Mouse (Mus musculus) urinary bladder, adult 18-20 months (tissue): ENCODE results near the gene Cntnap5a.

ENCODE experiments used
- DNase-seq, 2 experiments: peaks; one replicate each; pipeline ENCODE4 v3.0.0; 2022; ENCODE audit warnings: low spot score in 2 of 2, mixed read lengths in 2 of 2

Cntnap5a gene

DNA sequence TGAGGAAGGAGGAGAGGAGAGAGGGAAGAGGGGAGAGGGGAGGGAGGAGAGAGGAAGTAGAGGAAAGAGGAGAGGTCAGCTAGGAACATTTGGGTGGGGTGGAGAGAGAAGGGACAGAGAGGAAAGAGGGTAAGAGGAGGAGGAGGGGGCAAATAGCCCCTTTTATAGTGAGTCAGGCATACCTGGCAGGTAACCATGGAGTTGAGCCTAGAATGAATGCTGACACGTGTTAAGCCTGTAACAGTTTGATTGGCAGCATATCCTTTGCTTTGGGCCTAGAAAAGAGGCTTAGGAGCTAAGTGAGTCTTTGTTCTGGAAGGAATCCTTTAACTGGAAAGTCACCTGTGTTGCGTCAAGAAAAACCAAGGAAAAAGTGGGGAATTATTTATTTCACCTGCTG, 681.6 kb downstream of the Cntnap5a start:
- no peak for DNase-seq

- DNase-seq: no peak
Observed at GRCm38 (mm10) chr1:116366806-116367205, 682.2 kb downstream of the Cntnap5a start.

DNA sequence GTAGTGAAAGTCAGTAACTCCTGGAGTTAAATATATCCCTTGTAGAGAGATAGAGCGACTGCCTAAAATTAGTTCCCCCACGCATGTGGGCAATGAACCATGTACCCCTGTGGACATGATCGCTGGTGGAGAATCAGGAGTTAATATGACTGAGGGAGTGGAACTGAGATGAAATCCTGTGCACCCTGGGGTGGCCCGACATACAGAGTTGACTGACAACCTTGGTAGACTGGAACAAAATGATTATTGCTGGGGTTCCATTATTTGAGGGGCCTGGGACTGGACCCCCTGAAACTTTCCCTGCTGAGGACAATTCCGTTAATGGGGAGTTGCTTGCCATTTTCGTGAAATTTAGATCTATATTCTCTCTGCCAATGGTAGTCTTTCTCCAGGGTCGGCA, 683.0 kb downstream of the Cntnap5a start:
- DNase-seq: no peak

GRCm38 (mm10) chr1:116370817-116371216, 686.3 kb downstream of the Cntnap5a start:
- DNase-seq: no peak

DNA sequence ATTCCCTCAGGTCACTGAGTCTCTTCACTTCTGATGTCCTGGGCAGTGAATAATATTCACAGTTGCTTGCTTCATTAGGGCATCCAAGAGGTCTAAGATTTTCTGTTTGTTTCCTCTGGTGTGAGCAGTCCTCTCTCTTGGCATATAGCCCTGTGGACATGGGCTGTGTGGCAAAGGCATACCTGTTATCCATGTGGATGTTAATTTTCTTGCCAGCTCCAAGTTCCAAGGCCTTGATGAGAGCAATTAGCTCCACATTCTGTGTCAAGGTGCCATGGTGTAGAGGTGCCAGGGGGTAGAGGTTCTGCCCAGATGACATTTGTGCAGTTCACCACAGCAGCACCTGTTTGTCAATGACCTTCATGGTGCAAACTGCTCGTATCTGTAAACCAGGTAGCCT, 689.0 kb downstream of the Cntnap5a start:
- DNase-seq: no peak

DNA sequence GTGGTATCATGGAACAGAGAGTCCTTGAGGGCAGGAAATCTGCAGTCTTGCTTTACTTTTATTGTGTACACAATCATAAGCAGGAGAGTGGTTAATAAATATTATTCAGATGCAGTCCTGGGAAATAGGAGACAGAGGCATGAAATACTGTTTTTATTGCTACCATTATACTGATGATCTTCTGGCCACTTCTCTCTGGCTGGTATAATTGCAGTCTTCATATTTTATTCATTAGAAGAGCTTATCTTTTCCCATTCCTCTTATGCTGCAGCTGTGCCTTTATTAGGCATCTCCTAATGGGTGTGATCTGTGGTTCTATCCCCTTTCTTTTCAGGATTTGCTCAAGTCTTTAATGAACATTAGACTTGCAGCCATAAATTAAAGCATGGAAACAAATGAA, 707.8 kb downstream of the Cntnap5a start:
- no peak for DNase-seq

DNA sequence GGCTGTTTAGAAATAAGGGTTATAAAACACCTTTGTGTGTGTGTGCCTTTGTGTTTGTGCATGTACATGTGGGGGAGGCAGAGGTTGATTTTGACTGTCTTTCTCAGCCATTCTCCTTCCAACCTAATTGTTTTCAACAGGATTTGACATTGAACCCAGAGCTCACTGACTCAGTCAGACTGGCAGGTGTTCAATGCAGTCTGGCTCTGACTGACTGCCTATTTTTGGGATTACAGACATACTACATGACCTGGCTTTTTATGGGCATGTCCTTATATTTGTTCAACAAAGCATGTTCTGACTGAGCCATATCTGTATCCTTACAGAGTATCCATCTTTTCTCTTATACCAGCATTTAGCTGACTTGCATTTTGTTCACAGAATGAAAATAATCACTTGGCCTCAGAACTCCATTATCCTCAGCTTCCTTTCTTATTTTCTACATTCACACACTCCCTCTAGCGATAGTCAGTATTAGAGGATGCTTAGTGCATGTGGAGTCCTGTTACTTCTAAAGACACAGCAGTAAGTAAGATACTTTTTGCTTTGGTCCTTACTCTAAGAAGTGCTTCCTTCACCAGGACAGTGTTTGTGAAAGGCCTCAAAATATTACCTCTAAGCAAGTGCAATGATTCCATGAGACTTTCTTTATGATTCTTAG, 717.6 kb downstream of the Cntnap5a start:
- DNase-seq: no peak

DNA sequence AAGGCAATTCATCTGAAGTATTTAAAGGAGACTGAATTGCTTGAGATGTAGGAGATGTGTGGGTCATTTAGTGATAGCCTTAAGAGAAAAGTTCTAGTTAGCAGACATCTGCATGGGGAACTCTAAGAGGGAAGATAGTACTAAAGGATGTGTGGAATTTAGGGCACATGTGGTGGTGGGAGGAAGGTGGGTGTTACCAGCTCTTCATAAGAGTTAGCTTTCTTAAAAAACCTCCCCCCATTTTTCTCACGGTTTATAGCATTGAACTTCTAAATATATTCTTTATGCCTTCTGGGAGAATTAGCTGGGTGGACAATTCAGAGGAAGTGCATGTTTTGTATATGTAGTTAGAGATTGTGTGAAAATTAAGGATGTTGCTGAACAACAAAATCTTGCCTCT, 725.3 kb downstream of the Cntnap5a start:
- no peak for DNase-seq

DNA sequence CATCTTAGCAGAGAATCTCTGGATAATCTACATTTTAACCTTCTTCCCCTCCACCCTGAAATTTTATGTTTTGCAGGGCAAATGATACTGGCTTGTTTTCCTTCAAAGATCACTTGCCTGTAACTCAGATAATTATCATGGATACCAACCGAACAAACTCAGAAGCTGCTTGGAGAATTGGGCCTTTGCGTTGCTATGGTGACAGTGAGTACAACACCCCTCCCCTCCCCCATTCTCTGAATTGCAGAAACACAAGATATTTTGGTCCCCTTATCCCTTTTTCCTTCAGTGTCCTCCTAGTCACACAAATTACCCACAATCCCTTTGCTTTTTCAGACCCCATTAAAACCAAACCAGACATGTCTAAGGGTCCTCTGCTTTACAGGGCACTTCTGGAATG, 743.8 kb downstream of the Cntnap5a start:
- no peak for DNase-seq

DNA sequence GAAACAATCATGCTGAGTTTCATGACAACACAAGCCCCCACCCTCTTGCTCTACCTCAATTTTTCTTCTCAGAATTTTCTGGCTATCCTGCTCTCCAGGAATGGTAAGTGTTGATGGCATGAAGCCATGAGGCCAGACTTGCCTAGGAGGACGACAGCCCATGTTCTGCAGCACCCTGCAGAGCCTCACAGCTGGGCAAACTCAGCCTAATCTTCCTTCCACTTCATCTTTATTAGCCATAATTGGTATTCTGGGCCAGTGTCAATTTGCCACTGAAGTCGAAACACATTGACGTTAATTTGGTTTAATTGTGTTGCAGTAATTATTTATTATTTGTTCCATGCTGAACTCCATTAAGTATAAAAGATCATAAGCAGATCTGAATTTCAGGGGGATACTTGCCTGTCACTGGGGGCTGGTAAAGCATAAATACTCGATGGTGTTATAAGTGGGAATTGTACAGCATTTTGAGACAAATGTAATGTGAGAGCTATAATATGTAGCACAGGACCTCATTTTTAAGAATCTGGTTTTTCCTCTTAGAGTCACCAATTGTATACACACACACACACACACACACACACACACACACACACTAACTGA, 770.7 kb downstream of the Cntnap5a start:
- no peak for DNase-seq

- peak in 1 of 2 experiments; percentile 0 for DNase-seq
Observed at GRCm38 (mm10) chr1:116477703-116478102, 793.1 kb downstream of the Cntnap5a start.

DNA sequence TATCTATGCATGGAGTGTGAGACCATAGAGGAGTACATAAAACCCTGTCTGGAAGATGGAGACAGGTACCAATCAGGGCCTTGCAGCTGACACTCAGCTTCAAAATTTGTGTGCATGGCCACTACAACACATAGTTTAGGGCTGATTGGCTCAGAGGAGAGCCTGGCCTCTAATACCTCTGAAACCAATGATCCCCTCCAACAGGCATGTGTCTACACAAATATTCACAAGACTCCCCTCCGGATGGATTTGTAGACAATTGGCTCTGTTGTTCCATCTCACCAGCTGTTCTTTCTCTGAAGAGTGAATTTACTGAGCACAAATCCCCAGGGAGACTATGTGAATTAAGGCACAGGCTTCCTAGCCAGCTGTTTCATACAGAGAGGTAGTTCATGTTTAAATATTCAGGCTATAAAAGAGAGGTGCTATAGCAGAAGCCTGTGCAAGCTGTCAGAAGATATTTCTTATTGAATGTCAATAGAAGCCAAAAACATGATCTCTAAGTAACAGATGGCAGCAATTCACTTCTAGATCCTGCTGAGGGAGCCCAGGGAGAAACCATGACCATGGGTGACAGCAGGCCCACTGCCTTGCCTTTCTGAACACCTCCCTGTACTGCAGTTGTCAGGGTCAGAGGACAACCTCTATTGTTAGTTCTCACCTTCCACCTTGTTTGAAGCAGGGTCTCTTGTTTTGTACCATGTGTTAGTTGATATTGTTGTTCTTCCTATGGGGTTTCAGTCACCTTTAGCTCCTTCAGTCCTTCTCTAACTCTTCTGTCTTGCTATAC, 804.4 kb downstream of the Cntnap5a start:
- no peak for DNase-seq

GRCm38 (mm10) chr1:116577969-116578666, 893.6 kb downstream of the Cntnap5a start:
- DNase-seq: no peak

- DNase-seq: no peak
Observed at GRCm38 (mm10) chr1:116616272-116616671, 931.7 kb downstream of the Cntnap5a start.
